Mouse (Mus musculus) cerebellum, postnatal 10 days (tissue): Measurements from ENCODE around the gene Olfr65.
A peak's percentile ranks its signal among the peaks of the same experiment; 100 is the strongest.

Experiments
- DNase-seq, 2 experiments: peaks; one replicate each; pipeline ENCODE4 v3.0.0; 2021; ENCODE audit warnings: mixed read lengths in 2 of 2

The Olfr65 gene

DNA sequence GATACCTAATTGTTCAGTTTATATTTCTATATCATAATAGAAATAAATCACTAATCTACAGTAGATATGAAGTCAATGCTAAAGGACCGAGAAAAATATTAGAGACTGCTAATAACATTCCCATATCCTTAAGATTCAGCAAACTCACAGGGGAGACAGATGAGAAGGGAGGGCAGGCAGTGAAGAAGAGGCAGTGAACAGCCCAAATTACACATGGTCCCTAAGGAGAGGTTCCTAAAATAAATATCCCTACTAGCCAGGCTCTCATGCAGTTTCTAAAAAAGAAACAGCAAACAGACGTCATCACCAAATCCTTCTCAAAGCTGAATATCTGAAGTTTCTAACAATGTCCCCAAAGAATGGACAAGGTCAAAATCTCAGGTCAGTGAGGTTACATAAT lies at the start of gene Olfr65:
Olfr65 (plus strand) TSS at position 301 of the 400 bp plus-strand sequence.
- DNase-seq: no peak

DNA sequence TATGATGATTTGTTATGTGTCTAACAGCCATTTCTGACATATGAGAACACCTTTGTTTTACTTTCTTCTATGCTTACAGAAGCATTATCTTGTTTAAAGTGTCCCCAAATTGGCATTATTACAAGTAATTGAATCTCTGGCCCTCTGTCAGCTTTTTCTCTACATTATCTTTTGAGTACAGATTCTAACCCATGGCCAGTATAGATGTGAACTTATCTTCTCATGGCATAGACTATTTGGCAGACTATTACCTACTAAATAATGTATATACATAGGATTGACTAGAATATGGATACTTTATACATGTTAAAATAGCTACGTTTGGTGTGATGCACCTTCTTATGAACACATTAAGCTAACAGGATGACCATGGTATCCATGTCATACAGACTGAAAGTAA lies 48.6 kb upstream of the Olfr65 start:
- DNase-seq: no peak

DNA sequence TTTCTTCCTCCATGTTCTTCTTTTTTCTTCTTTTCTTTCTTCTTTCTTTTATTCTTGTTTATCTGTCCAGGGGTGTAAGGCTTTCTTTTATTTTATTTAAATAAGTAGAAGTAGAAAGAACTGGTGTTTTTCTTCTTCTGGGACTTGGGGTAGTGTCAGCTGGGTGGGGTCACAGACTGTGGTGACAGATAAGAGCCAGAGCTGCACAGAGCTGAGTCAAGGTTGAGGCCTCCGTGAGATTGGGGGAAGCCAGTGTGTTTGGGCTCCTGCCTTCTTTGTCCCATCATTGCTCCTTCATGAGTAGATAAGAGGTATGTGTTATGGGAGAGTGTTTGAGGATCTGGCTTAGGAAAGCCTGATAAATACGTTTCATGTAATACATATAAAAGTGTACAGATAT lies 44.2 kb upstream of the Olfr65 start:
- no peak for DNase-seq

DNA sequence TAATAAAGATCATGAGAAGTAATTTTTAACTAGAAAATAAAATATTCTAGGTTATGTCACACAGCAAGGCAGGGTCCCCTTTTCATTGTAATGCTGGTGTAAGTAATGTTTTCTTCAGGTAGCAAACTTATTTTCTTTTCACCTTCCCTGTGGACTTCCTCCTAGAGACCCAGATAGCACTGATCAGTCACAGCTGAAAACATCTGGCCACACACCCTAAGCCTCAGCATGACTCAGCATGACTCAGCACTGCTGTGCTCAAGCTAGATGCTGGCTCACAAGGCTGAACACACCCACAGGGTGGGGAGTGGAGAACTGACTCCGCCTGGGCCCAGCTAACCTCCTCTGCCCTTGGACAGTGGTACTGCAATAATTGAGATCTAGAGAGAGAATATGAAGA lies 42.4 kb upstream of the Olfr65 start:
- no peak for DNase-seq

DNA sequence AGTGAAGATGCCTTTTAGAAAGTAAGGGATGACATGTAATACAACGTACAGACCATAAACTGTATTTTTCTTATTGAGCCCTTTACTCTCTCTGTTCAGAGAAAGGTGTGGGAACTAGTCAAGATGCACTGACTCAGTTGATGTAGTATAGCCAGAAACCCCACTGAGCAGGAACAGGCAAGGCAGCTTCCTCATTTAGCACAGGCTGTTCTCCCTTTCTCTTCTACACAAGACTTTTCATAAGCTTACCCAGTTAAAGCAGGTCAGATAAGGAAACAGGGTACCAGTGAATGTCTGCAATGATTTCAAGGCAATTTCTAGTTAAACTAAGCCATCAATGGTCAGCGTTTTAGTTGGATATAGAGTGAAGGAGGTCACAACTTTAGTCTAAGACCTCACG lies 41.8 kb upstream of the Olfr65 start:
- no peak for DNase-seq

DNA sequence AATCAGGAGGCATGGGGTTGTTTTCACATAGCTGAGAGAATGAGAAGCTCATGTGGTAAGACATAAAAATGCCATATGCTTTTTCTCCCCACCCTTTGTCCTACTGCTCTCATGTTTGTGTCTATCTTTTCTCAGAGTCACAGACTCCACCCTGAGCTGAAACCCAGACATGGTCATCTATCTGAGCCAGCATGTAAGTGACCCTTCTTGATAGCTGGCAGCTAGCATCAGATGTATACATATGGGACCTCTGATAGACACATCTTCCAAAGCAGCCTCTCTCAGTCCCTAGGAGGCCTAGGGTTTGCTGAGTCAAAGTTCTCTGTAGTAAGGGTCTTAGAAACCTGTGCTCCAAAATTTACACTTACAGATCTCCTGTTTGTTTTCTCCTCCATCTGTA lies 37.6 kb upstream of the Olfr65 start:
- DNase-seq: no peak

DNA sequence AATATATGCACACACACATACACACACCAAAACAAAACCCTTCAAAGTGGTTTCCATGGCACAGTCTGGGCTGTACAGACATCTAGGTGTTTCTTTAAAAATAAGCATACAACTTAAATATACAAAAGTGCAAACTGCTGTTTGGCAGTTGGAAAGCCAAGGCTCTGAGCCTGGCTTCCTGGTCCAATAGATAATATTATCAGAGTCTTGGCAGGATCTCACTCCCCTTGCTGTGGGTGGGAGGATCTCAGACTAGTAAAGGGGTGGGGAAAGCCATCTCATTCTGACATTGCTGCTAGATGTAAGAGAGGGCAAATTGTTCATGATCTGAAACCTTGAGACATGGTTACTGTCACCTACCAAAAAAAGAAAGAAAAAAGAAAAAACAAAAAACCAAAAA lies 32.6 kb upstream of the Olfr65 start:
- no peak for DNase-seq

DNA sequence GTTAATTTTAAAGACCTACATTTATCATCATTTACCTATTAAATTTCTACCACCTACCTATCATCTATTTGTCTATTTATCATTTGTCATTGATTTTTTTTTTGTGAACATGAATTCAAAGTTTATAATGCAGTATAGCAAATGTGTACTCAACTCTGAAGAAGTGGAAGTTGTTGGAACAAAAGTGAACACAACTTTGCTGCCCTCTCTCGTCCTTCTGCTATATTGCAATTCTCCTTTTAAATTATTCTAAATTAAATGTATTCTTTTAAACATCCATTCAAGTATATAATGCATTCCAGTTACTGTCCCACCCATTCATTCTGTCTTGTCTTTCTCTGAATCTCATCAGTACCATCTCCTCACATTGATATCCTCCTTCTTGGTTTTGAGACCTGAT lies 30.2 kb upstream of the Olfr65 start:
- peak in 1 of 2 experiments; percentile 2 for DNase-seq

DNA sequence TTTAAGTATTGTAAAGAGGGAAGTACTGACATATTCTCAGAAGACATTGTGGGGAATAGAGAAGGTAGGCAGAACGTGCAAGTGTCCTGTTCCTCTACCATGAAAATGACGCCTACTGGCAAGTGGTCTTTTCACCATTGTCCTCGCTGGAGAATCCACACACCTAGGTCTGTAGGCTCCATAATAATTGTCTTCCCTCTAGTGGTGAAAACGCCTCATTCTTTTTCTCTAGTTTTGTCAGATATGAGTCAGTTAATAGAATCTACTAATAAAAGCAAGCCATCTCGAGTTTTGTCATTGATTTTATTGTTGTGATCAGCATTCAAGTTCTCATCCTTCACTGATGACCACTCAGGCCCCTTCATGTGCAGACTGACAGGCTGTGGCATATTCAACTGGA lies 28.8 kb upstream of the Olfr65 start:
- DNase-seq: no peak

DNA sequence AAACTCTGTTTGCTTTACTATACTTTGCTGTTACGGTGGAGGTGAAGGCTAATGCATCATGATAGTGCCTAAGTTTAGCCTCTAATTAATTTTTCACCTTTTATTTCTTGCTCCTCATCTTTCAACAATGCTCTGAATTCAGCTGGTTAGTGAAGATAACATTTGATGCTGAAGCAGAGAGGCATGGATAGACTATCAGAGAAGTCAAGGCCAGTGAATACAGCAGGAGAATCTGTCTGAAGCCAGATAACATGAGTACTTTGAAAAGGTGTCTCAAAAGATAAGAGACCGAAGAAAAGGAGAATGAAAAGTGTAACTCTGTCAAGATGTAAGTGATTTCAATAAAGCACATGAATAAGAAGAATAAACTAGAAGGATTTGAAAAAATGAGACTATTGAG lies 26.2 kb upstream of the Olfr65 start:
- DNase-seq: no peak

DNA sequence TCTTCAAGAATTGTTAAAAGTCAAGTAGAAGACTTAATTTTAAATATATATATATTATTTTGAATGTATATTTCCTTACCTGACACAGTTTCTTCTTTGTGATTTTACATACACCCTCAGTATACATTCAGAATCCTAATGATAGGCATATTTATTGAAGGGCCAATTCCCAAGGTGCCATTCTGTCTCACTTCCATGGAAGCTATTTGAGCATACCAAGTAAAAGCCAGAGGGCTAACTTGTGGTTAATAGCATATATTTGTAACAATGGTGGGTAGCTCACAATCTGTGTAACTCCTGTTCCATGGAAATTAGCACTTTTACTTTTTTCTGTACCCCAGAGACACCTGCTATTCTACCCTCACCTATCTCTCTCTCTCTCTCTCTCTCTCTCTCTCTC lies 17.1 kb upstream of the Olfr65 start, which contains the start of gene Olfr66:
Olfr66 (minus strand) TSS at position 101 of the 400 bp plus-strand sequence.
- no peak for DNase-seq

DNA sequence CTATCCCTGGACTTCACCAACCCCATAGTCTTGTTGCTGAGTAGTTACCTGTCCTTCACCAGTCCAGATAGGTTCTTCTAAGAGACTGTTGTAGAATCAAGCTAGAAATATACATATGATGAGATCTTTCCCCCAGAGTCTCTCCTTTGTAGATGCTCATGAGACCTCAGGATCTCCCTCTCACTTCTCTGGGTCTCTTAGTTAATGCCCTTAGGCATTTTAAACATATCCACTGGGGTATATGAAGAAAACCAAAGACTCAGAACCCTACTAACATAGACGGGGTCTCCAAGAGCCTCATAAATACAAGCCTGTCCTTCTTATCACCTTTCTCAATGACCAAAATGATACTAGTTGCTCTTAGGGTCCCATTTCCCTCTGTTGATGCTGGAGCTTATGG lies 8.9 kb upstream of the Olfr65 start, which contains the start of gene Olfr64:
Olfr64 (minus strand) TSS at position 101 of the 400 bp plus-strand sequence.
- DNase-seq: no peak

DNA sequence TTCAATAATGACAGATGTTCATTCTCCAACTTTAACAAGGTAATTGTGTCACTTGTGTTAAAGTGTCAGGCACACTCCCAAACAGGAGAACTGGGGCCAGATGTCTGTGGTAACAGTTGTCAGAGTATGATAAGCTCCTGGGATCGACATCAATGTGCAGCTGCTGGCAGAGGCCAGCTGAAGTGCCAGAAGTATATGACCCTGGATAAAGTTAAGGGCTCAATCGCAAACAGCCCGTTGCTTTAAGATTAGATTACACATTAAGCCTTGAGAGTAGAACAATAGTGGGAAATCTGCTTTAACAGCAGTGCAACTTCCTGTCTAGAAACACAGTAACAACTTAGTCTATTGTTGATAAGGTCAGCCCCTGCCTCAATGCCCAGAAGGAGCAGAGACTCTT lies 6.8 kb downstream of the Olfr65 start:
- no peak for DNase-seq

DNA sequence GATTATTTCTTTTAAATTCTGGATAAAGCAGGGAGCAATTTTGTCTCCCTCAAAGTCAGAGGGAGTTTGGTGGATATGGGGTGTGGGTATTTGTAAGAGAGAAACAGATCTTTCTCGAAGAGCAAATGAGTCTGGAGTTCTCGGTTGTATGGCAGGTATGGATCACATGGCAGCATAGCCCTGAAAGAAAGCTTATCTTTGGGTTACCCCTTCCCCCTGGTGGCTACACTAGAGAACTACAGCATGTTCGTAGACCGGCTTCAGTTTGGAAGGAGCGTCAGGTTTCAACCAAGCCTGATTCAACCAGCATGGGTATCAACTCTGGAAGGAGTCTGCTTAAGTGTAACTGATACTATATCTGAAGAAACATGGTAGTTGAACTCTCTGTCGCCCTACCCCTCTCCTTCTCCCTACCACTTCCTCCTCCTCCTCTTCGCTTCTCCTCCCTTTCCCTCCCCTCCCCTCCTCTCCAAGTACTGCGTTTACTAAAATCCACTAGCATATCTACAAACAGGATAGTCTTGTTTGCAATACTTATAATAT lies 9.8 kb downstream of the Olfr65 start:
- peak in 1 of 2 experiments; percentile 1 for DNase-seq

DNA sequence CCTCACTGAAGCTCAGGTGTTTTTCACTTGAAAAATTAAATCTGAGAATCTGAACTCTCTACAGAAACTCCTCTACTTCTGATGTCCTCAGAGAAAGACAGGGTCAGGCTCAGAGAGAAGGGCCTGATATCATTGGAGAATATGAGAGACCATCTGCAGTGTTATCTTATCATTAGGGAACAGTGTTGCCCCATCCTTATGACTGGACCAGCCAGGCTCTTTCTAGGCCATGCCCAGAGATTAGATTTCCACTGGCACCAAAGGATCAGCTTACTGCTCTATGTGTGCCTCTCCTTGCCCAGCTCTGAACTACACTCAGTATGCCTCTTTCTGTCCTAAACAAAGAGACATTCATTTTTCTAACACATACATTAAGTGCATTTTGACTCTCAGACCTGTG lies 12.1 kb downstream of the Olfr65 start:
- DNase-seq: no peak

DNA sequence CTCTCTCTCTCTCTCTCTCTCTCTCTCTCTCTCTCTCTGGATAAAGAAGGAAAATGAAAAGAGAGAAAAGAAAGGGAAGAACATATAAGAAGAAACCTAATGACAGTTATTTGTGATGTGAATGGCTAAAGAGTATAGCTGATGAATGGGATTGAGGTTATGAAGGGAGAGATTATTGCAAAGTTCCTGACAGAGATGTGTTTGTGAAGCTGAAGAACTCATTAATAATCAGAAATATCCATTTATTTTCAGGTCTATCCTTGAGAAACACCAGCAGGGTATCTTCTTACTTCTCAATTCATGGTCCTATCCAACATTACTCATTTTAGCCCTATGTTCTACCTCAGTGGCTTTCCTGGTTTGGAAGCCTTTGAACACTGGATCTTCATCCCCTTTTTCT lies 25.2 kb downstream of the Olfr65 start, which contains the start of gene Olfr631:
Olfr631 (plus strand) TSS at position 301 of the 400 bp plus-strand sequence.
- no peak for DNase-seq

DNA sequence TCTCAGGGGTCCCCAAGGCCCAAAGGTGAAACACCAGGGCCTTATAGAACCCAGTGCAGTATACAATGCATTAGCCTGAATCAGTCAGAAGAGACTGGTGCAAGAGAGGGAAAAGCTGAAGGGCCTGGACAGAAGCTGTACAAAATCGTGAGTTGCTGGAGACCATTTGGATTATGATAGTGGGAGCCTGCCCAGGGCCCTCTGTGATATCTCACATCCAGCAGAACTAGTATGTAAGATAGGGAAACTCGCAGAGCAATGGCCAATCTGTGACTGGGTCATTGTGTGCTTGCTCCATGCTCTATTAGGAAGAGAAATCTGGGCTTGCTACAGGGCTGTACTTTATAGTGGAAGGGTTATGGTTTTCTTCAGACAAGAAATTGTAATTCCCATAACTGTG lies 31.0 kb downstream of the Olfr65 start, which contains the start of gene Olfr632:
Olfr632 (plus strand) TSS at position 84 of the 400 bp plus-strand sequence.
- no peak for DNase-seq

DNA sequence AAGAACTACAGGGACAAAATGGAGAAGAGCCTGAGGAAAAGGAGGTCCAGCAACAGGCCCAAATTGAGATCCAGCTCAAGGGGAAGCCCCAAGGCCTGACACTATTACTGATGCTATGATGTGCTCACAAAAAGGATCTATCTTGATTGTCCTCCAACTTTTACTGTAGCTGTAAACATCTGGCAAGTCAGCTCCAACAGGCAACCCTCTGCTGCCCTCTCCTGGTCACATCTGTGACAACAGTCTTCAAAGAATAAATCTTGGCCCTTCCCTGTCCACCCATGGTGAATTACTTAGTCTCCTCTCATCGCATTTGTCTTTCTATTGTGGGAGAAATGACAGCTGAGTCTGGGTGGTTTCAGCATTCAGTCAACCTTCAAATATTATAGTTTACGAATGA lies 39.4 kb downstream of the Olfr65 start:
- DNase-seq: peak; percentile 4 to 15

DNA sequence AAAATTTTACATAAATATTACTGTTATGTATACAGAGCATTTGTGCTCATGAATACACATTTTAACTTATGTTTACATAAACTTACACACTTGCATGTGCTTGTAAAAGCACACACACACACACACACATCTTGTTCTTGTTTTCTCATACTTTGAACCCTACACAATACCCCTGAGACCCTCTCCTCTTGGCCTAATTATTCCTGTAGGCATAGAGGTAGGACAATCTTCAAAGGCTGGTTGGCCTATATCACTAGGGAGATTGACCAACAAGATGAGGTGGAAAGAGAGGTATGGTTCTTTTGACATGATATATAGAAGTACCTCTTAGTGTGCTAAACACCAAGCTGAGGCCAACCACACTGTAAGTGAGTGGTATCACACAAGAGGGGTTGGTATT lies 40.9 kb downstream of the Olfr65 start, which contains the start of gene Olfr633:
Olfr633 (plus strand) TSS at position 301 of the 400 bp plus-strand sequence.
- DNase-seq: no peak
